Mouse (Mus musculus): ENCODE results near the gene Tmem214.
"Not testable (repeated sequence)": the region's sequence is repeated elsewhere in the genome, so short reads cannot be mapped to it uniquely, and the experiment has no call there.

Gene Tmem214

DNA sequence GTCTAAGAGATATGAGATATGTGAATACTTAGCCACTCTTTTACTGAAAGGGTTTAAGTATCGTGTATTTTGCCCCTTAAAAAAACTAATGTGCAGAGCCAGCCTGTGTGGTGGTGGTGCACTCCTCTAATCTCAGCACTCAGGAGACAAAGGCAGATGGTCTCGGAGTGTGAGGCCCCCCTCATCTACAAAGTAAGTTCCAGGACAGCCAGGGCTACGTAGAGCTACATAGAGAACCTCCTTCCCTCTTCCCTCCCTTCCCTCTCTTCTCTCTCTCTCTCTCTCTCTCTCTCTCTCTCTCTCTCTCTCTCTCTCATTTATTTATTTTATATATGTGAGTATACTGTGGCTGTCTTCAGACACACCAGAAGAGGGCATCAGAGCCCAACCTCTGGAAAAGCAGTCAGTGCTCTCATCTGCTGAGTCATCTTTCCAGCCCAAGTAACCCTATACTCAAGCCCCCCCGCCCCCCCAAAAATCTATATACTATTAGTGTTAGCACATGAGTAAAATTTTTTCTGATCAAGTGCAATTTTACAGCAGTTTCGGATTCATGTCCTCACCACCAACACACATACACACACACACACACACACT, 11.6 kb downstream of the Tmem214 start:
- no peak for DNase-seq

DNA sequence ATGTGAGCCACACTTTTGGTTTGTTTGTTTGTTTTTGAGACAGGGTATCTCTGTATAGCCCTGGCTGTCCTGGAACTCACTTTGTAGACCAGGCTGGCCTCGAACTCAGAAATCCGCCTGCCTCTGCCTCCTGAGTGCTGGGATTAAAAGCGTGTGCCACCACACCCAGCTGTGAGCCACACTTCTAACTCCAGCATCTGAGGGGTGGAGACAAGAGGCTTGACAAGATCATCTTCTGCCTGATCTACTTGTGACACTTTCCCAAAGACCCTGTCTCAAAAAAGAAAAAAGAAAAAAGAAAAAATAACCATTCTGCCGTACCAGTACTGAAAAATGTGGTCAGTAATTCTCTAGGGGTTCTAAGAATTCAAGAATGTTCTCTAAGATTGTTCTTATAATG, 14.0 kb downstream of the Tmem214 start:
- DNase-seq, result not testable (repeated sequence)

DNA sequence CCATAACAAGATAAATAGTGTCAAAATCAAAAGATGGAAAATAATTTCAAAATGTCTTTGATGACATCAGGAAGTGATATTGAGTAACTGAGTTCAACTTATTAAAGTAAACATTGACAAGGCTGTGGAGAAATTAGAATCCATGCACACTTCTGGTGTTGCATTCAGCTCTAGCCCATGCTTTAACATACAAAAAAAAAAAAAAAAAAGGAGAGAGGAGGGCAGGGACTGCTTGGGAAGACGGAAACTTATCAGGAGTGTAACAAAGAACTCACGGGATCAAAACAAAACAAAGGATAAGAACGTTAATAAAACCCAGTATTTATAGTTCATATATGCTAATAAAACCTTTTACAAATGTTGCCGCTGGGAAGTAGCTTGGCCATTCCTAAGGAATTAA, 18.4 kb downstream of the Tmem214 start:
- no peak for DNase-seq

DNA sequence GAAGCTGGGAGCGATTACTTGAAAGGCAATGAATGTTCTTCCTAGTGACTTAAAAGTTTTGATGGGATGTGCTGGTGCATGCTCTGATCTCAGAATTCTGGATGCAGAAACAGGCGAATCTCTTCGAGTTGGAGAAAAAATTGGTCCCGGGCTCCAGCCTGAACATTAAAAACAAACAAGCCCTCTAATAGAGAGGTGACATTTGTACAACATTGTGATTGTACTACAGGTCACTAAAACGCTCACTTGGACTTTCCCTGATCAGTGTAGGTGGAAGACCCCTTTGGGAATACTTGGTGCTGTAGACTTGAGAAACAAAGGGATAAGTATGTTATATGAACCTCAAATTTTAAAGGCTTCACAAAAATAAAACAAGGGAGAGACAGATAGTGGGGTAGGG, 18.9 kb downstream of the Tmem214 start:
- DNase-seq, result no peak

DNA sequence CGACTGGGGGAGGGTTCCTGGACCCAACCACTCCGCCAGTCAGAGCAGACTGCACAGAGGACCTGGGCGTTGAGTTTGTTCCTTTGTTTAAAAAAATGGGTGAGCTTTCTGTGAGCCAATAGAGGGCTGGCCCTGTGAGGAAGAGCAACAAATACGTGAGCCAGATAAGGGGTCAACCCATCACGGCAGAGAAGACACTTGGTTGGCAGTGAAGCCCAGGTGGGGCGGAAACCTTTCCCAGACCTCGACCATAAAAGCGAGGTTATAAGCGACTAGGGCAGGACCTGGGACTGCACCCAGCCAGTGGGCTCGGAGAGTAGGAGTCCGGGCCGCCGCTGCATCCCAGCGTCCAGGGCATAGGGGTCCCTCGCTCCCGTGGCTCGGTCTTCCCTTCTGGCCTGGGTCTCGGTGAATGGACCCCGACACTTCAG, 19.5 kb downstream of the Tmem214 start:
- DNase-seq, result peak; percentile 83

GRCm38 (mm10) chr5:30887858-30888336, 20.1 kb downstream of the Tmem214 start:
- peak; percentile 91 for DNase-seq

GRCm38 (mm10) chr5:30888337-30889087, 20.7 kb downstream of the Tmem214 start, which contains the start of gene Agbl5:
TSS of gene Agbl5 (plus strand) at chr5:30888694.
- DNase-seq, result peak; percentile 96

DNA sequence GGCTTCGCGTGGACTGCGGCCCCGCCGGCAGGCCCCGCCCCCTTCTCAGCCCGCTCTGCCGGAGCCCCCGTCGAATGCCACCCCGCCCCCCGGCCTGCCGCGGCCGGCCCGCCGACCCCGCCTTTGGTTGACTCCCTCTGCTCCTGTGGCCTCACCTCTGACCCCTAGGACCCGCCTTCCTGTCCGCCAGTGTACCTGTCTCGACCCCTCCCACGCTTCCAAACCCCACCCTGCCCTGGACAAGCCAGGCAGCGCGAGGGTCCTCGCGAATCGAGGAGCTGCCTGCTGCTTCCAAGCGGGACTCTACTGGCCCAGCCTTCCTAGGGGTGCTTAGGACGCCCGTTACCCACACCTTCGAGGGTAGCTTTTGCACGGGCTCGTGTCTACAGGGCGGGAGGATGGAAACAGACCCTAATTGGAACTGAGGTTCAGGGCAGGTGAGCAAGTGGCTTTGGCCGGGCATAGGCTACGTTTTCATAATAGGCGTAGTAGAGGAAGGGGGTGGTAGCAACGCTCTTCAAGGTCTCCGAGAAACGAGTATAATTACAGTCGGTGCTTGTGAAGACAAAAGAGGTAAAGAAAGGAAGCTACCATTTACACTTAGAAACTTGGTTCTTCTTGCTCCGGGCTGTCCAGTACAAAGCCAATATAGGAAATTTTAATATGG, 21.4 kb downstream of the Tmem214 start:
- no peak for DNase-seq

GRCm38 (mm10) chr5:30890375-30890774, 22.6 kb downstream of the Tmem214 start:
- DNase-seq, result no peak

DNA sequence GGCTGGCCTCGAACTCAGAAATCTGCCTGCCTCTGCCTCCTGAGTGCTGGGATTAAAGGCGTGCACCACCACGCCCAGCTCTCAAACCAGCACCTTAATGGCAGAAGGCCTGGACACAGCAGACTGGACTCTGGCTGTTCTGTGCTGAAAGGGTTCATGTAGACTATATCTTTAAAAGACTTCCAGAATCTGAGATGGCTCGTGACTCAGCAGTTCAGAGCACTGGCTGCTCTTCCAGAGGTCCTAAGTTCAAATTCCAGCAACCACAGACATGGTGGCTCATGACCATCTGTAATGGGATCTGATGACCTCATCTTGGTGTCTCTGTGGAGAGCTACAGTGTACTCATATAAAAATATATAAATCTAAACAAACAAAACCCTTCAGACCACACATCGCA, 34.0 kb downstream of the Tmem214 start:
- DNase-seq, result no peak

DNA sequence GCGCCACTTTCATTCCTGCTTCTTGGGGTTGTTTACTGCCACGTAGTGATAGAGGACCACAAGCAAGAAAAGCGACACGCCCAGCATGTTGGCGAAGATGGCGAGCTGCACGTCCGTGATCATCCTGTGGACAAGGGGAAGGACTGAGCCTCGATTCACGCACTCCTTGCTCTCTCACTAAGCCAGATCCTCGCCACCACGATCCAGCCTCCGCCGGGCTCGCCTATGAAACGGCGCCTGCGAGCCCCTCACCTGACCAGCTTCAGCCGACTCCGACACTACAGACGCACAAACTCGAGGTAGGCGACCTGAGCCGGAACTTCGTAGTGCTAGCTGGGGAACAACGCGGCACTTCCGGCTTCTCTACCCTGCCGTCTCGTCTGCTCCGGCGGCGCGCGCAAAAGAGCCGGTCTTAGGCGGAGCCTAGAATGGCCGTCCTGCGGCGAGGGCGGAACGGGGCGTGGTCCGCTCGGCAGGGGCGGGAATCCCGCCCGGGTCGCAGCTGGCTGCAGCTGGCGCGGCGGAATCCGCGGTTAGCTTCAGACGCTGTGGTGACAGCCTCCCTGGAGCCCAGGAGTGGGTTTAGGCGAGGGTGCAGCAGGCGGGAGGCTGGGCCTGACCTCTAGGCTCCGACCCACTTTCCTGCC, 39.7 kb downstream of the Tmem214 start, which contains the start of gene Ost4:
TSS of gene Ost4 (minus strand) at position 376 of the 647 bp plus-strand sequence.
- DNase-seq, result peak; percentile 99

GRCm38 (mm10) chr5:30908426-30909299, 40.9 kb downstream of the Tmem214 start:
- DNase-seq, result no peak

GRCm38 (mm10) chr5:30909300-30909659, 41.5 kb downstream of the Tmem214 start:
- DNase-seq, result no peak

GRCm38 (mm10) chr5:30909863-30910262, 42.1 kb downstream of the Tmem214 start:
- DNase-seq, result no peak

DNA sequence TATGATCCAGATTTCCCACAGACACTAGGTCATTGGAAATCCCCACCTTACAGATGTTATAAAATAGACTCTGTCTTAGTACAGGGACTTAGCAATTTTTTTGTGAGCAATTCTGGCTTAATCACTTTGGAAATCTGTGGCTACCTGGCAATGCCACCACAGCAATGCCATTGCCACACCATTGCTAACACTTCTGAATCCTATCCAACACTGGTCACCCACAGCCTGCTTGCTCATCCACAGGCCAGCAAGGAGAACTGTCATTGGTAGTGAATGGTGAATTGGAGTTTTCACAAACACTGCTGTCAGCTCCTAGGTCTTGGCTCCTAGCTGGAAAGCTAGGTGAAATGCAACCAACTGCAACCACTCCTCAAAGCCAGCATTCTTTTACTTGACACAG, 42.7 kb downstream of the Tmem214 start:
- no peak for DNase-seq

DNA sequence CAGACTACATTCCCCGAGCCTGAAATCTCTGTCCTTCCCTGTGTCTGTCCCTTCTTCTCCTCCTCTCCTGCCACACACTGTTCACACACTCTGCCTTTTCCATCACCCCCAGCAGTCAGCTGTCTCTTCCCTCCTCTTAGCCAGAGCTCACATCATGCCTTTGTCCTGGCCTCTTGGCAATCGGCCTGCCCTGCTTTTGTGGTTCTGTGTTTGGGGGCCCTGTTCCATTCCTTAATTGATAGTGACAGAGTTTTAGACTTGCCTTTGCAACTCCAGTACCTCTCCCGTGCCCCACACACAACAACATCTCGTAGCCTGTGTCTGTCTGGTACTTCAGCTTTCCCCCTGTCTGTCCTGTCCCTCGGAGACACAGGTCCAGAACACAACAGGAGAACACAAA, 44.3 kb downstream of the Tmem214 start:
- DNase-seq, result no peak

GRCm38 (mm10) chr5:30913060-30913841, 45.4 kb downstream of the Tmem214 start, which contains the start of gene Emilin1:
TSS of gene Emilin1 (plus strand) at chr5:30913402.
- peak; percentile 64 for DNase-seq

- DNase-seq, result no peak
Measured at GRCm38 (mm10) chr5:30914101-30914635, 46.4 kb downstream of the Tmem214 start.

DNA sequence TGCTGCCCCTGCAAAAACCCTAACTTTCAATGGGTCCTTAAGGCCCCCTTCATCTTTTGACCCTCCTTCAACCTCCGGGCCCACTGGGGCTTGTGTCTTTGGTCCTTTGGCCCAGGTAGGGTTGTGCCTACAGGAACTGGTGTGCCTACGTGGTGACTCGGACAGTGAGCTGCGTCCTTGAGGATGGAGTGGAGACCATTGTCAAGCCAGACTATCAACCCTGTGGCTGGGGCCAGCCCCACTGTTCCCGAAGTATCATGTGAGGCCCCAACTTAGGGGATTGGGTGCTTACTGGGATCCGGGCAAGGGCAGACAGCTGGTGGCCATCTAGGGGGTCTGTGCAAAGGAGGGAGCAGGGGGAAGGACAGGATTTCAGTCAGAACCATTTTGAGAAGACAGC, 47.0 kb downstream of the Tmem214 start:
- DNase-seq, result no peak

- DNase-seq, result peak; percentile 65
Measured at GRCm38 (mm10) chr5:30915456-30915855, 47.6 kb downstream of the Tmem214 start.

- DNase-seq, result peak; percentile 81
Measured at GRCm38 (mm10) chr5:30915974-30916433, 48.2 kb downstream of the Tmem214 start.
